Mouse (Mus musculus): ENCODE measurements around the gene Dock3. TPM values are rescaled to one million over a fixed set of nuclear protein-coding genes. Genes with fewer than 3 reads are reported as not detected.
"Not testable (repeated sequence)": the region's sequence is repeated elsewhere in the genome, so short reads cannot be mapped to it uniquely, and the experiment has no call there.

Gene Dock3
- polyA plus RNA-seq, 1 experiment from 2014 or later = 0.57 TPM

DNA sequence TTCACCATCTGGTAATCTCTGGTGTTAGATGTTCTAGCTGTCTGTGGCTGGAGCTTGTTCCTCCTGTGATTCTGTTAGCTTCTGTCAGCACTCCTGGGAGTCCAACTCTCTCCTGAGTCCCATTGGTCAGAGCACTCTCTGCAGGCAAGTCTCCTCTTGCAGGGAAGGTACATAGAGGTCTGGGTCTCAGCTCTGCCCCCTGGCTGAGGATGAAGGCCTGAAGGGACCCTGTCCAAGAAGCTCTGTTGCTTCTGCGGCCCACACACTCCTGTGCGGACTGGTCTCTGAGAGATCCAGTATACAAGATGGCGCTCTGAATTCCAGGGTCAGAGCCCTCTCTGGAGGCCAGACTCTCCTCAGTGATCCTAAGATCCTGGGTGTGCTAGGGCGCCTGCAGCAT, 75.3 kb downstream of the Dock3 start:
- not testable (repeated sequence) for DNase-seq (ENCODE audit: low spot score); H3K9me3 ChIP-seq; H3K27ac ChIP-seq; H3K4me3 ChIP-seq; H3K27me3 ChIP-seq (ENCODE audit: insufficient read depth, poor library complexity, severe bottlenecking); H3K4me1 ChIP-seq; H3K36me3 ChIP-seq
- 79% methylated on average over 4 of the region's 4 CpGs for WGBS

DNA sequence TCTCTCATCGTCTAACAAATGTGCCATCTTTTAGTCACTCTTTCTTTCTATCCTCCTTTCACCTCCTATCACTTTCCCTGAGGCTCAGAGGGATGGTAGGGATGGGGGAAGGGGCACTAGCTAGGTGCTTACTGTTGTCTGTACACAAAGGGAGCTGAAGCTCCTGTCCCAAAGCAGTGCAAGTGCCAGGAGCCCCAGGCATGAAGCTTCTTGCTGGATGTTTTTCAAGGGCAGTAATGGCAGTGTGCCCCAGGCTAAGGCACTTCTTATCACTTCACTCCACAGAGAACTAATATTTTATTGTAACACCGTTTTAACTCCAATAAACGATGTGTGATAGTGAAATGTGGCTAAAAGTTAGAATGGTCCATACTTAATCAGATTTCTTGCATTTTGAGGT, 118.9 kb downstream of the Dock3 start:
- WGBS = 62% methylated on average over 3 of the region's 3 CpGs
- Histone ChIP-seq H3K27ac (no peak overlapping the region), H3K4me3 (no peak overlapping the region), H3K36me3 (no peaks in the 10 kb centered on the region), H3K9me3 (no peaks in the 10 kb centered on the region), H3K4me1 (no peaks in the 10 kb centered on the region), H3K27me3 (ENCODE audit: insufficient read depth, poor library complexity, severe bottlenecking) (no peaks in the 10 kb centered on the region)
- DNase-seq (ENCODE audit: low spot score) = no peak

GRCm38 (mm10) chr9:107112056-107112455, 119.7 kb downstream of the Dock3 start:
- Histone ChIP-seq H3K36me3 (no peaks in the 10 kb centered on the region), H3K9me3 (no peaks in the 10 kb centered on the region), H3K4me3 (no peak overlapping the region), H3K4me1 (no peaks in the 10 kb centered on the region), H3K27me3 (ENCODE audit: insufficient read depth, poor library complexity, severe bottlenecking) (no peaks in the 10 kb centered on the region), H3K27ac (no peak overlapping the region)
- WGBS = 74% methylated on average over 2 of the region's 2 CpGs
- DNase-seq (ENCODE audit: low spot score) = no peak

DNA sequence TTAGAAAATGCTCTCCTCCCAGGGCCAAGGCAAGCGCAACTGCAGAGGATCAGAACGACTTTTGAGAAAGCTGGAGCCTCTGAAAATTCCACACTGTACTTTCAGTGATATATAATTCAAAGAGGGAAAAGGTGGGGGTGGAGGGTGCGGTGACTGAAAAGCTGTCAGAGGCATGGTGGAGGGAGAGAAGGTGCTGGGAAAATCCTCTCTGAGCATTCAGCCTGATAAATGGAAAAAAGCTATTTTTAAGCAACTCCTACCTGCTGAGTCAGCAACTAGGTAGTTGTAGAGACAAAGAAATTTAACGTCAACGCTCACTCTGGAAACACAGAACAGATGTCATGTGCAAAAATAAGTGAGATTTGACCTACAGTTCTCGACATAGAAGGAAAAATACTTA, 132.2 kb downstream of the Dock3 start:
- no peaks in the 10 kb centered on the region for H3K9me3 ChIP-seq
- DNase-seq (ENCODE audit: low spot score) = no peak
- no peaks in the 10 kb centered on the region for H3K36me3 ChIP-seq
- WGBS = 72% methylated on average over 6 of the region's 6 CpGs
- no peaks in the 10 kb centered on the region for H3K4me1 ChIP-seq
- H3K27me3 ChIP-seq (ENCODE audit: insufficient read depth, poor library complexity, severe bottlenecking) = no peaks in the 10 kb centered on the region
- no peak overlapping the region for H3K27ac ChIP-seq
- no peak overlapping the region for H3K4me3 ChIP-seq

- DNase-seq (ENCODE audit: low spot score); H3K4me3 ChIP-seq; H3K9me3 ChIP-seq; H3K27me3 ChIP-seq (ENCODE audit: insufficient read depth, poor library complexity, severe bottlenecking); H3K4me1 ChIP-seq; H3K27ac ChIP-seq; H3K36me3 ChIP-seq: not testable (repeated sequence)
- 51% methylated on average over 17 of the region's 17 CpGs for WGBS
Measured at GRCm38 (mm10) chr9:107089451-107089850, 142.3 kb downstream of the Dock3 start.

DNA sequence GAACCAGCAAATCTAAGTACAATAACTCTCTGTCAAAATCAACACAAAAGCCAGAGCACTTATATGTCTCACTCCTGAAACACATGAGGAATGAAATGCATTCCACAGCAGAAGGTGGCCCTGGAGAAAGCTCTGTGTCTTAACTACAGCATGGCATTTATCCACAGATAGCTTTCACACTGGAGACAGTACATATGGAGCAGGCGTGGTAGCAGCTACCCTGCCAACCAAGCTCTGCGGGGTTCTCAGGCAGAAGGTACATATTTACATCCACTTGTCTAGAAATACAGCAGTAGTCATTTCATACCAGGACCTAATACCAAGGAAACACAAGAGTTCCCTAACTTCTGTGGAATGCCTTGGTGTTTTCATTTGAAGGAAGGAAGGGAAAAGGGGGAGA, 144.2 kb downstream of the Dock3 start:
- Histone ChIP-seq H3K4me1 (no peaks in the 10 kb centered on the region), H3K27me3 (ENCODE audit: insufficient read depth, poor library complexity, severe bottlenecking) (0 out of 2 replicates have a peak, but pooled peaks cover 4% of the 10 kb centered on the region), H3K36me3 (no peaks in the 10 kb centered on the region), H3K27ac (no peak overlapping the region), H3K4me3 (no peak overlapping the region), H3K9me3 (no peaks in the 10 kb centered on the region)
- WGBS = 68% methylated on average over 2 of the region's 2 CpGs
- no peak for DNase-seq (ENCODE audit: low spot score)

- Histone ChIP-seq H3K36me3 (no peaks in the 10 kb centered on the region), H3K27ac (no peak overlapping the region), H3K4me3 (no peak overlapping the region), H3K4me1 (no peaks in the 10 kb centered on the region), H3K27me3 (ENCODE audit: insufficient read depth, poor library complexity, severe bottlenecking) (no peaks in the 10 kb centered on the region), H3K9me3 (no peaks in the 10 kb centered on the region)
- 82% methylated on average over 2 of the region's 2 CpGs for WGBS
- DNase-seq (ENCODE audit: low spot score) = no peak
Measured at GRCm38 (mm10) chr9:107037947-107038346, 193.8 kb downstream of the Dock3 start.

GRCm38 (mm10) chr9:107027586-107027985, 204.1 kb downstream of the Dock3 start:
- H3K36me3 ChIP-seq = no peaks in the 10 kb centered on the region
- no peak overlapping the region for H3K27ac ChIP-seq
- H3K27me3 ChIP-seq (ENCODE audit: insufficient read depth, poor library complexity, severe bottlenecking) = no peaks in the 10 kb centered on the region
- no peak overlapping the region for H3K4me3 ChIP-seq
- no peak for DNase-seq (ENCODE audit: low spot score)
- WGBS = 54% methylated on average over 2 of the region's 2 CpGs
- no peaks in the 10 kb centered on the region for H3K4me1 ChIP-seq
- no peaks in the 10 kb centered on the region for H3K9me3 ChIP-seq

- DNase-seq (ENCODE audit: low spot score) = no peak
- no peak overlapping the region for H3K4me3 ChIP-seq
- H3K27me3 ChIP-seq (ENCODE audit: insufficient read depth, poor library complexity, severe bottlenecking) = no peaks in the 10 kb centered on the region
- no peaks in the 10 kb centered on the region for H3K4me1 ChIP-seq
- WGBS = 80% methylated on average over 4 of the region's 4 CpGs
- no peak overlapping the region for H3K27ac ChIP-seq
- H3K9me3 ChIP-seq = no peaks in the 10 kb centered on the region
- H3K36me3 ChIP-seq = no peaks in the 10 kb centered on the region
Measured at GRCm38 (mm10) chr9:107009841-107010240, 221.9 kb downstream of the Dock3 start.

DNA sequence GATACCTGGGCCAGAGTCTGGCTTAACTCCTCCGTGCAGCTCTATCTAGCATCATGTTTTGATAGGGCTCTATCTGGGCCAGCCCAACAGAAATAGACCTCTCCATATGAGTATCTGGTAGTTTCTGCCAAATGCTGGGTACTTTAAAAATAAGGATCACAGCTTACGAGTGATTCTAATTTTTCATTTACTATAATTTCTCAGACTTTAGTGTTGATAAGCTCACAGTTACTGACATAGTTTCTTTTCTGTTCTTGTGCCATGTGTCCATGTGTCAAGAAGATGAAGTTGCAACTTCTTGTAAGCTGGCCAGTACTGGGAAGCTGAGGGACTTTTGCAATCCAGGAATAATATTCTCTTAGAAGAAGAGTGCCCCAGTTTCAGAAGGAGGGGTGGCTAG, 228.5 kb downstream of the Dock3 start:
- H3K36me3 ChIP-seq = no peaks in the 10 kb centered on the region
- H3K27me3 ChIP-seq (ENCODE audit: insufficient read depth, poor library complexity, severe bottlenecking) = no peaks in the 10 kb centered on the region
- no peaks in the 10 kb centered on the region for H3K4me1 ChIP-seq
- no peak for DNase-seq (ENCODE audit: low spot score)
- H3K9me3 ChIP-seq = no peaks in the 10 kb centered on the region
- H3K27ac ChIP-seq = no peak overlapping the region
- 78% methylated on average over 2 of the region's 2 CpGs for WGBS
- no peak overlapping the region for H3K4me3 ChIP-seq

- H3K27ac ChIP-seq = no peak overlapping the region
- no peaks in the 10 kb centered on the region for H3K4me1 ChIP-seq
- no peaks in the 10 kb centered on the region; the same call in 1 of the 2 replicates for H3K27me3 ChIP-seq (ENCODE audit: insufficient read depth, poor library complexity, severe bottlenecking)
- no peaks in the 10 kb centered on the region for H3K9me3 ChIP-seq
- DNase-seq (ENCODE audit: low spot score) = no peak
- no peak overlapping the region for H3K4me3 ChIP-seq
- H3K36me3 ChIP-seq = no peaks in the 10 kb centered on the region
- 59% methylated on average over 3 of the region's 3 CpGs for WGBS
Measured at GRCm38 (mm10) chr9:106970742-106971141, 261.0 kb downstream of the Dock3 start.

GRCm38 (mm10) chr9:106958452-106958851, 273.3 kb downstream of the Dock3 start:
- Histone ChIP-seq H3K9me3 (no peaks in the 10 kb centered on the region), H3K27me3 (ENCODE audit: insufficient read depth, poor library complexity, severe bottlenecking) (no peaks in the 10 kb centered on the region), H3K36me3 (no peaks in the 10 kb centered on the region), H3K4me1 (no peaks in the 10 kb centered on the region), H3K27ac (no peak overlapping the region), H3K4me3 (no peak overlapping the region)
- WGBS = 80% methylated on average over 1 of the region's 1 CpGs
- no peak for DNase-seq (ENCODE audit: low spot score)

GRCm38 (mm10) chr9:106955486-106955885, 276.2 kb downstream of the Dock3 start:
- DNase-seq (ENCODE audit: low spot score) = no peak

GRCm38 (mm10) chr9:106934998-106935397, 296.7 kb downstream of the Dock3 start:
- H3K9me3 ChIP-seq = no peaks in the 10 kb centered on the region
- no peaks in the 10 kb centered on the region for H3K36me3 ChIP-seq
- 81% methylated on average over 1 of the region's 1 CpGs for WGBS
- H3K4me3 ChIP-seq = no peak overlapping the region
- no peak overlapping the region for H3K27ac ChIP-seq
- no peaks in the 10 kb centered on the region for H3K27me3 ChIP-seq (ENCODE audit: insufficient read depth, poor library complexity, severe bottlenecking)
- no peaks in the 10 kb centered on the region for H3K4me1 ChIP-seq
- no peak for DNase-seq (ENCODE audit: low spot score)

More at GRCm38 (mm10) chr9:106955486-106955885, 276.2 kb downstream of the Dock3 start:
- Histone ChIP-seq H3K9me3 (no peaks in the 10 kb centered on the region), H3K4me3 (no peak overlapping the region), H3K36me3 (no peaks in the 10 kb centered on the region), H3K27me3 (ENCODE audit: insufficient read depth, poor library complexity, severe bottlenecking) (no peaks in the 10 kb centered on the region), H3K27ac (no peak overlapping the region), H3K4me1 (no peaks in the 10 kb centered on the region)
